In genomic region chr14:118136744-118137452, GRCm38 (mm10) we compare ENCODE assay signal across 8 mouse cellular contexts. TPM values are rescaled to one million over a fixed set of nuclear protein-coding genes. Genes with fewer than 3 reads are reported as not detected.
A peak's percentile ranks its signal among the peaks of the same experiment; 100 is the strongest.
DNase-seq lines count a peak whose midpoint lies in the region; ATAC-seq lines count a peak whose summit lies in the region.

Gene Gpr180, plus strand, starts transcription at chr14:118137158.

- peak; percentile 81 for ATAC-seq in megakaryocyte progenitor cell, adult 5-6 weeks (replicated peaks; ENCODE audit: poor library complexity)

- peak; percentile 94 for DNase-seq in adipocyte (ENCODE audit: low spot score)
- peak; percentile 99 for DNase-seq in embryo, embryonic 10 days (ENCODE audit: low spot score)
- DNase-seq in gastrocnemius, postnatal 10 days, result peak; percentile 98
- DNase-seq in induced T-regulatory cell, adult 2 months (ENCODE audit: low read depth), result peak; percentile 97
- peak; percentile 85 to 96 for DNase-seq in left cerebral cortex, adult 9 months (ENCODE audit: low spot score in 2 of 2)
- peak; percentile 99 for DNase-seq in right cerebral cortex, postnatal 14 days
- peak; percentile 91 to 95 for DNase-seq in urinary bladder, postnatal 36 days (ENCODE audit: low spot score in 2 of 2)

RNA-seq across cellular contexts. Expression of gene Gpr180, which starts in this region (rescaled TPM):
- 10 to 100 TPM; 33.2 TPM for total RNA-seq in gastrocnemius, postnatal 10 days (2021)
- total RNA-seq in megakaryocyte progenitor cell, adult 5-6 weeks (2015), result 15.5 and 16.2 TPM in 2 replicates
- total RNA-seq in megakaryocyte progenitor cell, adult 5-6 weeks (2017), result 12.2 and 14.1 TPM in 2 replicates

Comparison
In these comparisons a context has a peak if more than half of its experiments do, and no peak if none do; other contexts are left out.
1. Peak in every context shown above with its lines: DNase-seq and ATAC-seq.